Mouse (Mus musculus): ENCODE measurements around the gene Tanc2.
A peak's percentile ranks its signal among the peaks of the same experiment; 100 is the strongest.

- TF ChIP-seq CTCF (IDR thresholded peaks at IDR 0.05; ENCODE audit: borderline replicate concordance, control insufficient read depth, extremely low read depth, insufficient read depth, low read length, poor library complexity) (peak; percentile 47; the same call in 1 of the 2 replicates), POLR2A (IDR thresholded peaks at IDR 0.05; ENCODE audit: control insufficient read depth, extremely low read depth, insufficient read depth, low read length, poor library complexity) (no peak)
Measured at GRCm38 (mm10) chr11:105944126-105944621, 354.4 kb downstream of the Tanc2 start.

Data from thymus, adult 2 months (tissue).